Mouse (Mus musculus): Measurements from ENCODE around the gene Nes. TPM values are rescaled to one million over a fixed set of nuclear protein-coding genes. Genes with fewer than 3 reads are reported as not detected.

The Nes gene
- total RNA-seq, 2 experiments from 2014 or later = 25.8 to 25.9 TPM

GRCm38 (mm10) chr3:87949266-87949954 lies 21.5 kb upstream of the Nes start:
- no peak for DNase-seq
- intact Hi-C loops (cut with DNase I) = no loop called here

GRCm38 (mm10) chr3:87949955-87950515 lies 20.8 kb upstream of the Nes start:
- DNase-seq = no peak
- intact Hi-C loops (cut with DNase I) = no loop called here

GRCm38 (mm10) chr3:87951946-87952345 lies 18.9 kb upstream of the Nes start:
- intact Hi-C loops (cut with DNase I) = no loop called here
- DNase-seq = no peak

- intact Hi-C loops (cut with DNase I) = no loop called here
Observed at GRCm38 (mm10) chr3:87952440-87952839, 18.4 kb upstream of the Nes start.

GRCm38 (mm10) chr3:87958056-87958455 lies 12.8 kb upstream of the Nes start:
- intact Hi-C loops (cut with DNase I) = no loop called here
- no peak for DNase-seq

More at GRCm38 (mm10) chr3:87952440-87952839, 18.4 kb upstream of the Nes start:
- DNase-seq = no peak

GRCm38 (mm10) chr3:87958476-87958875 lies 12.4 kb upstream of the Nes start:
- intact Hi-C loops (cut with DNase I) = no loop called here
- DNase-seq = no peak

GRCm38 (mm10) chr3:87958967-87959366 lies 11.9 kb upstream of the Nes start:
- intact Hi-C loops (cut with DNase I) = no loop called here
- DNase-seq = no peak

- no peak for DNase-seq
- intact Hi-C loops (cut with DNase I) = no loop called here
Observed at GRCm38 (mm10) chr3:87959371-87959770, 11.5 kb upstream of the Nes start.

GRCm38 (mm10) chr3:87960191-87960585 lies 10.7 kb upstream of the Nes start:
- DNase-seq = no peak
- intact Hi-C loops (cut with DNase I) = no loop called here

GRCm38 (mm10) chr3:87960586-87961191 lies 10.2 kb upstream of the Nes start:
- intact Hi-C loops (cut with DNase I) = no loop called here

GRCm38 (mm10) chr3:87970184-87970938 lies 517 bp upstream of the Nes start:
- intact Hi-C loops (cut with DNase I) = loop anchor here (2.0 to 5.0 kb wide), 2 partner anchors 16 to 112 kb away; partner anchors contain the start of gene Iqgap3
- DNase-seq = no peak

More at GRCm38 (mm10) chr3:87960586-87961191, 10.2 kb upstream of the Nes start:
- DNase-seq = peak; percentile 95

- no peak for DNase-seq
- intact Hi-C loops (cut with DNase I) = loop anchor here (2.0 to 5.0 kb wide), 2 partner anchors 15 to 111 kb away; partner anchors contain the start of gene Iqgap3
Observed at GRCm38 (mm10) chr3:87971489-87972202, 768 bp downstream of the Nes start.

GRCm38 (mm10) chr3:87972203-87972664 lies 1.4 kb downstream of the Nes start:
- no peak for DNase-seq
- intact Hi-C loops (cut with DNase I) = loop anchor here (5.0 kb wide), 1 partner anchor 110 kb away; the partner anchor contains the start of gene Iqgap3

- intact Hi-C loops (cut with DNase I) = loop anchor here (5.0 kb wide), 1 partner anchor 110 kb away; the partner anchor contains the start of gene Iqgap3
- no peak for DNase-seq
Observed at GRCm38 (mm10) chr3:87972776-87973175, 1.9 kb downstream of the Nes start.

GRCm38 (mm10) chr3:87973593-87974380 lies 2.9 kb downstream of the Nes start:
- DNase-seq = no peak
- intact Hi-C loops (cut with DNase I) = loop anchor here (5.0 kb wide), 1 partner anchor 109 kb away; the partner anchor contains the start of gene Iqgap3

GRCm38 (mm10) chr3:87974381-87974987 lies 3.6 kb downstream of the Nes start:
- no peak for DNase-seq
- intact Hi-C loops (cut with DNase I) = loop anchor here (5.0 kb wide), 1 partner anchor 108 kb away; the partner anchor contains the start of gene Iqgap3

GRCm38 (mm10) chr3:87979493-87979892 lies 8.6 kb downstream of the Nes start:
- DNase-seq = no peak
- intact Hi-C loops (cut with DNase I) = no loop called here

GRCm38 (mm10) chr3:87980085-87980484 lies 9.2 kb downstream of the Nes start:
- intact Hi-C loops (cut with DNase I) = no loop called here
- no peak for DNase-seq

- intact Hi-C loops (cut with DNase I) = no loop called here
- DNase-seq = no peak
Observed at GRCm38 (mm10) chr3:87980728-87981127, 9.8 kb downstream of the Nes start.
